Mouse (Mus musculus): ENCODE data around the gene Cnih1. TPM values are rescaled to one million over a fixed set of nuclear protein-coding genes. Genes with fewer than 3 reads are reported as not detected.

Cnih1 gene
- polyA plus RNA-seq (2015; fragmentation: Nextera tagmentation; extraction: Ambion mirVana) = 155 and 159 TPM in 2 replicates

DNA sequence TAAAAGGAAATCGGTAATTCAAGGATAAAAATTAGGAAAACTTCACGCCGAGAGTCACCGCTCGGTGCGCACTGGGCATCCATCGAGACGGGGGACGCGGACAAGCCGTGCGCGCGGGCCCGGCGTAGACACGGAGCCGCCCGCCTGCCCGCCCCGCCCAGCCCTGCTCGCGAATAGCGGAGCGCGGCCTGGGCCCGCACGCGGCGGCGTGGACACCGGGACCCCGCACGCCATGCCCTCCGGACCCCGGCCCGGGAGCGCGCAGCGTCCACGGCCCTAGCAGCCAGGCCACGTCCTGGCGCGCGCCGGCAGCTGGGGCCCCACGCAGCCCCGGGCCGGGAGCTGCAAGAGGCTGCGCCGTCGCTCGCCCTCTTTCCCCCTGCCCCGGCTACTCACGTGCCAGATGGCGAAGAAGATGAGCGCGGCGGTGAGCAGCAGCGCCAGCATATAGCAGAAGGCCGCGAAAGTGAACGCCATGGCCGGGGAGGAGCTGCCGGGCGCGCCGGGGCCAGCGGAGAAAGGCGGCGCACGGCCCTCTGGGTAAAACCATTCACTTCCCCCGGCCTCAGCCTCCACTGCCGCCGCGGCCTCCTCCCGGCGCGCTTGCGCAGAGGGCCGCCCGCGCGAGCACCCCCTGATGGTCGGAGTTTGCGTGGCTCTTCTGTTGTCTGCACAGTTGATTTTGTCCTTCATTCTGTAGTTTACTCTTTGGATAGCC lies at the start of gene Cnih1:
Gene Cnih1, minus strand, starts transcription at position 625 of the 718 bp plus-strand sequence.
- peak within 1 kb of the TSS; percentile 91 for H3K4me3 ChIP-seq (replicated peaks; ENCODE audit: low read length)
- H3K27me3 ChIP-seq (replicated peaks; ENCODE audit: control insufficient read depth, insufficient read depth, low read length) = no peaks in the 10 kb centered on the region
- peak within 1 kb of the TSS; percentile 96 for H3K27ac ChIP-seq (ENCODE audit: low read length)
- H3K9ac ChIP-seq (replicated peaks; ENCODE audit: low read depth, low read length) = peak within 1 kb of the TSS; percentile 98
- no peaks in the 10 kb centered on the region for H3K9me3 ChIP-seq (ENCODE audit: control insufficient read depth, low read length)
- H3K4me2 ChIP-seq (ENCODE audit: low read length) = peak within 1 kb of the TSS; percentile 68
- peak; percentile 98 for ATAC-seq
- H3K36me3 ChIP-seq (ENCODE audit: control insufficient read depth, insufficient read depth) = no peaks in the 10 kb centered on the region
- H3K4me1 ChIP-seq (replicated peaks; ENCODE audit: control insufficient read depth, insufficient read depth, low read length) = peaks cover 12% of the 10 kb centered on the region
- under 1% methylated on average over 58 of the region's 86 CpGs for WGBS

DNA sequence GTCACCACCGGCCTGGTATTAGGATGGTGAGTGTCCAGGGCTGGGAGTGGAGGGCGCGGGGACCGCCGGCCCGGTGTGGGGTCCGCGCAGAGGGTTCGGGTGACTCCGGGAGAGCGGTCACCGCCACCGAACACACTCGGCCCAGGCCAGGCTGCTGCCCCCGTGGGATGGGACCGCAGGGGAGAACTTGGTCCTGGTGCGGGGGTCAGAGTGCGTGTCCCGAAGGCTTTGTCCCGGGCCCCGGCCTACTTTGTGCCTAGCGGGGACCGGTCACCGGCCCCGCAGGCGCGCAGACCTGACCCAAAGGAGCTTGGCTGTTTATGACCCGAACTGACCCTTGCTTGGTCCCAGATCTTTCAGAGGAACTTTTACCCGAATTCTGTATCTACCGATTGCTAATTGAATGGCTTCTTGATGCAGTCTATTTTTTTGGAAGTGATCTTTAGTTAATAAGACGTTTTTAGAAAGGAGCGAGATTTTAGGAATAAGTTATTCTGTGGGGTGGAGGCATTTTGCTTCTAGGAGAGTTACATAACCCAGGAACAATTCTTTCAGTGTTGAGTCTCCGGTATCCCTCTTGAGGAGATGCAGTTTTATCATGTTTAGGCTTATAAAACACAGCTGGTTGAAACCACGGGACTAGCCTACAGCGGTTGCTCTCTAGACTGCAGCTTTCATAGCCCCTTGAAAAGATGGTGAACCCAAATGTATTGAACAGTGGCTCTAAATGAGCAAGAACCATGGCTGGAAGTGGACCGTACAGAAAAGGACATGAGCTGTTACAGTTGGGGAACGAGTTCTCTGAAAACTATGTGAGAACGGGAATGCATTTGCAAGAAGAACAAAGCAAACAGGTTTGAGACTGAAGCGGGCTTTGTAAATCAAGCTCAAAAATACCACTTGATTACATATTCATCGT lies 44.4 kb upstream of the Cnih1 start:
- 7% methylated on average over 40 of the region's 40 CpGs for WGBS
- H3K9ac ChIP-seq (replicated peaks; ENCODE audit: low read depth, low read length) = peak overlapping the region; percentile 71
- H3K9me3 ChIP-seq (ENCODE audit: control insufficient read depth, low read length) = no peaks in the 10 kb centered on the region
- H3K4me3 ChIP-seq (replicated peaks; ENCODE audit: low read length) = peak overlapping the region; percentile 61
- no peak overlapping the region for H3K27ac ChIP-seq (ENCODE audit: low read length)
- no peak for ATAC-seq
- no peaks in the 10 kb centered on the region for H3K27me3 ChIP-seq (replicated peaks; ENCODE audit: control insufficient read depth, insufficient read depth, low read length)
- H3K4me2 ChIP-seq (ENCODE audit: low read length) = peak overlapping the region; percentile 94
- H3K36me3 ChIP-seq (ENCODE audit: control insufficient read depth, insufficient read depth) = no peaks in the 10 kb centered on the region
- H3K4me1 ChIP-seq (replicated peaks; ENCODE audit: control insufficient read depth, insufficient read depth, low read length) = peaks cover 12% of the 10 kb centered on the region

DNA sequence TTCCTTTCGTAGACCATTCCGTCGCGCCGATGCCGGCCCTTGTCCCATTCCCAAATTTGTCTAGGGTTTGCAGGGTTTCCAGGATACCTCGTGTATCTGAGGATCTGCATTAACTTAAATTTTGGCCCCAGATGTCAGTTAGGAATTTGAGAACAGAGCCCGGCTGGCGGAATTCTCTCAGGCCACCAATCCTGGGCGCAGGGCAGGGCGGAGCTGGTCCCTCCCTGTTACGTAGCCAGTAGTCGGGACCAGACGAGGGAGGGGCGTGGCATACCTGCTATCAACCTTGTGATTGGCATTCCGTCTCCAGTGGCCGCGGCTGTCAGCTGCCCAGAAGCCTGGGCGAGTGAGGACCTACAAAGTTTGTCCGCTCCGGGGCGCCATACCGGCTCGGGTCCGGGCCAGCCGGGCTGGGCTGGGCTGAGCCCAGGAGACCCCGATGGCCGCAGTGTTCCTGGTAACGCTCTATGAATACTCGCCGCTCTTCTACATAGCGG lies 43.7 kb upstream of the Cnih1 start, which contains the start of gene Cgrrf1:
Gene Cgrrf1, plus strand, starts transcription at position 289 of the 497 bp plus-strand sequence.
- no peak within 1 kb of the TSS for H3K27ac ChIP-seq (ENCODE audit: low read length)
- WGBS = under 1% methylated on average over 32 of the region's 32 CpGs
- peak; percentile 98 for ATAC-seq
- peaks cover 12% of the 10 kb centered on the region for H3K4me1 ChIP-seq (replicated peaks; ENCODE audit: control insufficient read depth, insufficient read depth, low read length)
- H3K4me2 ChIP-seq (ENCODE audit: low read length) = peak within 1 kb of the TSS; percentile 94
- H3K4me3 ChIP-seq (replicated peaks; ENCODE audit: low read length) = peak within 1 kb of the TSS; percentile 61
- H3K36me3 ChIP-seq (ENCODE audit: control insufficient read depth, insufficient read depth) = no peaks in the 10 kb centered on the region
- H3K9ac ChIP-seq (replicated peaks; ENCODE audit: low read depth, low read length) = peak within 1 kb of the TSS; percentile 71
- no peaks in the 10 kb centered on the region for H3K27me3 ChIP-seq (replicated peaks; ENCODE audit: control insufficient read depth, insufficient read depth, low read length)
- H3K9me3 ChIP-seq (ENCODE audit: control insufficient read depth, low read length) = no peaks in the 10 kb centered on the region

DNA sequence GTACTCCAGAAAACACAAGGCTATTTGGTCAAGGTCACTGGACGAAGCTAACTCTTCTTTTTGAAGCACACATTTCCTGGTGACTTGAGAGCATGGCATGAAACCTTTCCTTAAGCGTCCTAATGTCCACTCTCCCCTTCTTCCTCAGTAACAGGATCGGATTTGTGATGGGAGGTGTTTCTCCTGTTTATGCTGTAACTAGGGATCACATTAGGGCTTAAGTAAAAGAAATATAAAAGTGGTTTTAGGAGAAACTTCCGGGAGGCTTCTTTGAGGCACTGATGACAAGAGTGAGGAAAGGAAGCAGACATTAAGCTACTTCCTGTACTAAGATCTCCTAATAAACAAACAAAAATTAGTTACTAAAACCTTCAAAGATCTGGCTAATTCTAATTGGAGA lies 43.1 kb upstream of the Cnih1 start:
- no peak for ATAC-seq
- 6% methylated on average over 4 of the region's 4 CpGs for WGBS
- Histone ChIP-seq H3K27me3 (replicated peaks; ENCODE audit: control insufficient read depth, insufficient read depth, low read length) (no peaks in the 10 kb centered on the region), H3K36me3 (ENCODE audit: control insufficient read depth, insufficient read depth) (no peaks in the 10 kb centered on the region), H3K27ac (ENCODE audit: low read length) (no peak overlapping the region), H3K4me3 (replicated peaks; ENCODE audit: low read length) (peak overlapping the region; percentile 61), H3K4me1 (replicated peaks; ENCODE audit: control insufficient read depth, insufficient read depth, low read length) (peaks cover 12% of the 10 kb centered on the region), H3K9me3 (ENCODE audit: control insufficient read depth, low read length) (no peaks in the 10 kb centered on the region), H3K9ac (replicated peaks; ENCODE audit: low read depth, low read length) (peak overlapping the region; percentile 71), H3K4me2 (ENCODE audit: low read length) (peak overlapping the region; percentile 94)

DNA sequence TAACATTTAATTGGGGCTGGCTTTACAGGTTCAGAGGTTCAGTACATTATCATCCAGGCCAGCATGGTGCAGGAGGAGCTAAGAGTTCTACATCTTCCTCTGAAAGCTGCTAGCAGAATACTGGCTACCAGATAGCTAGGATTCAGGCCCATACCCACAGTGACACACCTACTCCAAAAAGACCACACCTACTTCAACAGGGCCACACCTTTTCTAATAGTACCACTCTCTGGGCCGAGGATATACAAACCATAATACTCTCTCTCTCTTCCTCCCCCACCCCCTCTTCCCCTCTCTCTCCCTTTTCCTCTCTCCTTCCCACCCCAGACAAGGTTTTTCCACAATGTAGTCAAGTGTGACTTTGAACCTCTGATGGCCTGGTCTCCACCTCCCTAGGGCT lies 39.2 kb upstream of the Cnih1 start:
- no peak overlapping the region for H3K4me2 ChIP-seq (ENCODE audit: low read length)
- no peaks in the 10 kb centered on the region for H3K9me3 ChIP-seq (ENCODE audit: control insufficient read depth, low read length)
- H3K4me1 ChIP-seq (replicated peaks; ENCODE audit: control insufficient read depth, insufficient read depth, low read length) = peaks cover 8% of the 10 kb centered on the region
- H3K36me3 ChIP-seq (ENCODE audit: control insufficient read depth, insufficient read depth) = no peaks in the 10 kb centered on the region
- whole genome bisulfite sequencing = 81% methylated on average over 1 of the region's 1 CpGs
- no peak overlapping the region for H3K27ac ChIP-seq (ENCODE audit: low read length)
- no peak overlapping the region for H3K9ac ChIP-seq (replicated peaks; ENCODE audit: low read depth, low read length)
- H3K27me3 ChIP-seq (replicated peaks; ENCODE audit: control insufficient read depth, insufficient read depth, low read length) = no peaks in the 10 kb centered on the region
- no peak overlapping the region for H3K4me3 ChIP-seq (replicated peaks; ENCODE audit: low read length)
- no peak for ATAC-seq

- WGBS = 85% methylated on average over 2 of the region's 2 CpGs
- no peak overlapping the region for H3K4me2 ChIP-seq (ENCODE audit: low read length)
- H3K36me3 ChIP-seq (ENCODE audit: control insufficient read depth, insufficient read depth) = no peaks in the 10 kb centered on the region
- peaks cover 18% of the 10 kb centered on the region for H3K4me1 ChIP-seq (replicated peaks; ENCODE audit: control insufficient read depth, insufficient read depth, low read length)
- no peak for ATAC-seq
- no peaks in the 10 kb centered on the region for H3K9me3 ChIP-seq (ENCODE audit: control insufficient read depth, low read length)
- no peak overlapping the region for H3K9ac ChIP-seq (replicated peaks; ENCODE audit: low read depth, low read length)
- no peaks in the 10 kb centered on the region for H3K27me3 ChIP-seq (replicated peaks; ENCODE audit: control insufficient read depth, insufficient read depth, low read length)
- no peak overlapping the region for H3K27ac ChIP-seq (ENCODE audit: low read length)
- H3K4me3 ChIP-seq (replicated peaks; ENCODE audit: low read length) = no peak overlapping the region
Observed at GRCm38 (mm10) chr14:46823996-46824395, 35.8 kb upstream of the Cnih1 start.

DNA sequence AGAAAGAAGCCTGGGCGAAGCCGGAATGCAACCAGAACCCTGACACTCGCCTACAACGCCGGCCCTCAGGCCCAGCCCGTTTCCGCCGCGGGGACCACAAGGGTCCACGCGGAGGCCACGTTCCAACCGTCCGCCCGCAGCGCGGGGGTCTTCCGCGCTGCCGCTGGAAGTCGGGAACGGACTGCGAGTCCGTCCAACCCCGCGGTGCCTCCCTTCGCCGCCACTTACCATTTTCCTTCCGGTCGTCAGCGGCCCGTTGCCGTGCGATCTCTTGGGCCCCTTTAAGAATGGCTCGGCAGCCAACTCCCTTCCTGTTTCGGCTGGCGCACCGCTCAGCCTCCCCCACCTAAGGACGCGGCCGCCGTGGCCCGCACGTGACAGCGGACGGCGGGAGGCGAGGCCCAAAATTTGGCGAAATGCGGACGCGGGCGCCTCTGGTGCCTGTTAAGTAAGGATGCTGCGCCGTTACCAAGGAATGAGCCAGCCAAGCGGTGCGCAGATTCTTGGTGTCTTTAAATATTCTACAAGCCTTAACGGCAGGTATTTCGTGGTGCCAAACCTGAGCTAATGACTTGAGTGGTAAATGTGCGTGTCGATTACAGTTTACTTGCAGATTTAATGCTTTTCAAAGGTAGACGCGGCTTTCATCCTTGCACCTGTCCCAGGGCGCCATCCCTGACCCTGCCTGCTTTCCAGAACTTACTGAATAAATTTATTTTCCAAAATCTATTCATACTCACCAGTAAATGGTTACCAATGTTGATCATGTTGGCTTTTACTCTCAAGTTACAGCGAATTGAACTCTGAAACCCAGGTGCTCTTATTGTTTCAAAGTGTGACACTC lies 33.9 kb upstream of the Cnih1 start, which contains the start of gene Gmfb:
Gene Gmfb, minus strand, starts transcription at position 370 of the 844 bp plus-strand sequence.
- Histone ChIP-seq H3K36me3 (ENCODE audit: control insufficient read depth, insufficient read depth) (no peaks in the 10 kb centered on the region), H3K4me2 (ENCODE audit: low read length) (peak within 1 kb of the TSS; percentile 89), H3K4me1 (replicated peaks; ENCODE audit: control insufficient read depth, insufficient read depth, low read length) (peaks cover 18% of the 10 kb centered on the region), H3K9me3 (ENCODE audit: control insufficient read depth, low read length) (no peaks in the 10 kb centered on the region), H3K27me3 (replicated peaks; ENCODE audit: control insufficient read depth, insufficient read depth, low read length) (no peaks in the 10 kb centered on the region), H3K27ac (ENCODE audit: low read length) (peak within 1 kb of the TSS; percentile 79), H3K9ac (replicated peaks; ENCODE audit: low read depth, low read length) (peak within 1 kb of the TSS; percentile 96), H3K4me3 (replicated peaks; ENCODE audit: low read length) (peak within 1 kb of the TSS; percentile 98)
- peak; percentile 99 for ATAC-seq
- WGBS = under 1% methylated on average over 65 of the region's 65 CpGs

DNA sequence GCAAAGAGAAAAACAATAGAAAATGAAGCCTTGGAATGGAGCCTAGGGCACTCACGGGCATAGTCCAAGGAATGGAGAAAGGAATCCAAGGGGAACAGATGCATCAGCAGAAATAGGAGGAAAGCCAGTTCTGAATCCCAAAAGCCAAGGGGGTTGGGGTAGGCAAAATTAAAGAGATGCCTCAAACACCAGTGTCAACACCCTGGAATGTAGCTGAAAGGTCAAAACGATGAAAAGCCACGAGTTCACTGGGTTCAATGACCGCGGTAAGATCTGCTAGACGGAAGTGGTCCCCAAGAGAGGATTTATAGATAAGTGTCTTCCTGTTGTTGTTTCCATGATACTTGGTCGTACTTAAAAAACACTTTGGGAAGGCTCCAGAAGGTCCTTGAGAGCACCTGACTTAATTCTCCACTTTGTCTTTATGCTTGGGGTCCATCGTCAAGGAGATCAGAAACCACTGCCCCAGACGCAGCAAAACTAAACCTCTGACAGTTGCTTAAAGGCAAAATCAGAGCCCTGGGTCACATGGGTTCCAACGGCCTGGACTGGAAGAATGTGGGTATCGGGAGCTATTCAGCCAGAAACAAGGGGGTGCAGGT lies 33.2 kb upstream of the Cnih1 start:
- H3K36me3 ChIP-seq (ENCODE audit: control insufficient read depth, insufficient read depth) = no peaks in the 10 kb centered on the region
- H3K9ac ChIP-seq (replicated peaks; ENCODE audit: low read depth, low read length) = peak overlapping the region; percentile 96
- peaks cover 18% of the 10 kb centered on the region for H3K4me1 ChIP-seq (replicated peaks; ENCODE audit: control insufficient read depth, insufficient read depth, low read length)
- H3K4me2 ChIP-seq (ENCODE audit: low read length) = peak overlapping the region; percentile 89
- H3K9me3 ChIP-seq (ENCODE audit: control insufficient read depth, low read length) = no peaks in the 10 kb centered on the region
- H3K4me3 ChIP-seq (replicated peaks; ENCODE audit: low read length) = peak overlapping the region; percentile 98
- peak overlapping the region; percentile 79 for H3K27ac ChIP-seq (ENCODE audit: low read length)
- 1% methylated on average over 11 of the region's 11 CpGs for WGBS
- no peaks in the 10 kb centered on the region for H3K27me3 ChIP-seq (replicated peaks; ENCODE audit: control insufficient read depth, insufficient read depth, low read length)
- peak; percentile 0; the same call in 1 of the 2 replicates for ATAC-seq
